Mouse (Mus musculus) stomach, postnatal 0 days (tissue): ENCODE measurements around the gene Itgae. TPM values are rescaled to one million over a fixed set of nuclear protein-coding genes. Genes with fewer than 3 reads are reported as not detected.

Source experiments
- ATAC-seq: fragments of 200-750 bp; cut with Nextera tagmentation; 2 replicates; pipeline ENCODE4 v1.8.0; 2017; ENCODE audit not compliant: low FRiP score, low TSS enrichment
- DNase-seq: peaks from one replicate; pipeline ENCODE4 v3.0.0-alpha.2; 2016; ENCODE audit warnings: low spot score
- H3K27ac ChIP-seq: fragments of 300-500 bp; sonication (generic); replicated peaks from 2 replicates; pipeline ENCODE4 v1.5.1; 2014; ENCODE audit warnings: mild to moderate bottlenecking, control low read depth
- H3K27me3 ChIP-seq: fragments of 300-500 bp; sonication (generic); 2 replicates; pipeline ENCODE4 v1.6.1; 2014; ENCODE audit warnings: low read length; ENCODE audit not compliant: control insufficient read depth, insufficient read depth
- H3K36me3 ChIP-seq: fragments of 300-500 bp; sonication (generic); 2 replicates; pipeline ENCODE4 v1.6.1; 2014; ENCODE audit warnings: low read length, mixed read lengths; ENCODE audit not compliant: control insufficient read depth, insufficient read depth
- H3K4me1 ChIP-seq: fragments of 300-500 bp; sonication (generic); replicated peaks from 2 replicates; pipeline ENCODE4 v1.6.1; 2014; ENCODE audit warnings: antibody characterized with exemption; ENCODE audit not compliant: control insufficient read depth, insufficient read depth
- H3K4me2 ChIP-seq: fragments of 300-500 bp; sonication (generic); replicated peaks from 2 replicates; pipeline ENCODE4 v1.6.1; 2014; ENCODE audit warnings: low read depth, mild to moderate bottlenecking, control low read depth, moderate library complexity
- H3K4me3 ChIP-seq: fragments of 300-500 bp; sonication (generic); 2 replicates; pipeline ENCODE4 v1.5.1; 2014; ENCODE audit warnings: low read depth, low read length, control low read depth
- H3K9ac ChIP-seq: fragments of 300-500 bp; sonication (generic); 2 replicates; pipeline ENCODE4 v1.6.1; 2014; ENCODE audit warnings: mild to moderate bottlenecking, low read length, control low read depth, mixed read lengths
- H3K9me3 ChIP-seq: fragments of 300-500 bp; sonication (generic); 2 replicates; pipeline ENCODE4 v1.6.1; 2016; ENCODE audit warnings: low read length; ENCODE audit not compliant: control insufficient read depth
- CTCF ChIP-seq: IDR thresholded peaks from 2 replicates; pipeline ENCODE4 v1.5.1; 2016; ENCODE audit warnings: antibody characterized with exemption, low read depth, mild to moderate bottlenecking, moderate library complexity
- EP300 ChIP-seq: optimal IDR thresholded peaks from 2 replicates; pipeline ENCODE3; 2016; ENCODE audit warnings: antibody characterized with exemption
- WGBS: fragments of 180-500 bp; shearing (Covaris S2); extraction: QIAGEN DNeasy Blood & Tissue Kit; methylation state at CpG from one replicate; pipeline ENCODE4 v1.1.7; 2014; 5-methylcytosine and 5-hydroxymethylcytosine counted together
- polyA plus RNA-seq: library from polyadenylated mRNA; unstranded; fragments of >200 nt; fragmentation: Nextera tagmentation; extraction: Ambion mirVana; gene quantifications from 2 replicates; pipeline ENCODE4 v1.2.1, GENCODE M21; 2015

The Itgae gene
- polyA plus RNA-seq, 1 experiment from 2014 or later: 0.13 TPM

DNA sequence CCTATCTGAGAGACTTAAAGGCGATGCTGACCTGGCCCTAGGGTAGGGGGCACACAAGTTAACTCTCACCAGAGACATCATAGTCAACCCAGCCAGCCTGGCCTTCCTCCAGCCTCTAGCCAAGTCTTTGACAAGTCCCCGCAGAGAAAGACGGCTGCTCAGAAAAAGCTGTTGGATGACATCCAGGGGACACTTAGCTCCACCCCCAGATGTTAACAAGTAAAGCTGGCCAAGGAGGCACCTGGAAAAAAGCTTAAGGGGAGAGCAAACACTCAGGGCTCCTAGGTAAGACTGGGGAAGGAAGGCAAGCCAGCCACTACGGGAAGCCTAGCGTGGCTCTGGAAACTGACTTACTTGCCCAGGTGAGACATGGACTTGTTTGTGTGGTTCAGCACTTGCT lies 81.8 kb downstream of the Itgae start:
- DNase-seq (peak; percentile 80), ATAC-seq (no peak)
- Histone ChIP-seq H3K27ac (peak overlapping the region; percentile 77), H3K9ac (peak overlapping the region; percentile 23; the same call in 1 of the 2 replicates), H3K4me1 (peaks cover 7% of the 10 kb centered on the region), H3K4me2 (peak overlapping the region; percentile 11; the same call in 1 of the 2 replicates), H3K4me3 (no peak overlapping the region), H3K27me3 (no peaks in the 10 kb centered on the region), H3K9me3 (no peaks in the 10 kb centered on the region), H3K36me3 (no peaks in the 10 kb centered on the region)
- WGBS: 21% methylated on average over 5 of the region's 5 CpGs
- TF ChIP-seq EP300 (no peak), CTCF (no peak)

DNA sequence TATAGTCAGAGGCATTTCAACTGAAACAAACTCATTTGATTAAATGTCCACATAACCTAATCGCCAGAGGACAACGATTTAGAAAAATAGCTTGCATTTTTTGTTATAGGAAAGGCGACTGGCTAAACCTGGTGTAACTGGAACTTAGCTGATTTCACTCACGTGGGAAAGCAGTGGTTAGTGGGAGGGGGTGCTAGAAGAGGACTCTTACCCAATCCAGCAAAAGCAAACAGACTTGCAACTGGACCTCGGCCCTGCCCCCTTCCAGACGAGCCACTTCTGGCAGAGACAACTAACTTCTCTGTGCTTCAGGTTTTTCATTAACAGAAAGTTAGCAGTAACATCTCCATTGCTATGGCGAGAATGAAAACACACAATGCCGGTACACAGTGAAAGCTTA lies 85.2 kb downstream of the Itgae start:
- TF ChIP-seq EP300 (no peak), CTCF (no peak)
- Histone ChIP-seq H3K9ac (peak overlapping the region; percentile 94), H3K36me3 (0 out of 2 replicates have a peak, but pooled peaks cover 2% of the 10 kb centered on the region), H3K4me1 (peaks cover 7% of the 10 kb centered on the region), H3K27me3 (no peaks in the 10 kb centered on the region), H3K9me3 (no peaks in the 10 kb centered on the region), H3K4me3 (peak overlapping the region; percentile 93), H3K27ac (0 out of 2 replicates have a peak overlapping the region, but pooled peaks have one; percentile 56), H3K4me2 (peak overlapping the region; percentile 85)
- WGBS: 25% methylated on average over 8 of the region's 8 CpGs
- ATAC-seq (no peak), DNase-seq (peak; percentile 79)

DNA sequence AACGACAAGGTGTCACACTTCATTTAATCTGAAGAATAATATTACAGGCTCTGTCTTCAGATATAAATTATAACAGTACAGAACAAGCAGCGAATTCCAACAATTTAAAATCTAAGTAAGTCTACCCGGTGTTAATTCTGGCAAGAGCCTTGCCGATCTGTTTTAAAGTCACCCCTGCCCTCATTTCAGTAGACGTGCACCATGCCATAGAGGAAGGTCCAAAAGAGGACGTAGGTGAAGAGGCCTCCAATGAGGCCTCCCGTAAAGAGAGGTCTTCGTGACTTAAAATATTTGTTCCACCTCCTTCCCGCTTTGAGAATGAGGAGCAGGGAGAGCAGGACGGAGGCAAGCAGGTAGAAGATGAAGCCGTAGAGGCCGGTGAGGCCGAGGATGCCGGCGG lies 85.8 kb downstream of the Itgae start:
- TF ChIP-seq EP300: no peak
- no peak for TF ChIP-seq CTCF
- Histone ChIP-seq H3K27ac (peak overlapping the region; percentile 90), H3K9ac (peak overlapping the region; percentile 94), H3K4me1 (peaks cover 7% of the 10 kb centered on the region), H3K27me3 (no peaks in the 10 kb centered on the region), H3K4me2 (peak overlapping the region; percentile 85), H3K36me3 (0 out of 2 replicates have a peak, but pooled peaks cover 2% of the 10 kb centered on the region), H3K4me3 (peak overlapping the region; percentile 93), H3K9me3 (no peaks in the 10 kb centered on the region)
- DNase-seq (no peak), ATAC-seq (no peak)
- 1% methylated on average over 15 of the region's 15 CpGs for WGBS

DNA sequence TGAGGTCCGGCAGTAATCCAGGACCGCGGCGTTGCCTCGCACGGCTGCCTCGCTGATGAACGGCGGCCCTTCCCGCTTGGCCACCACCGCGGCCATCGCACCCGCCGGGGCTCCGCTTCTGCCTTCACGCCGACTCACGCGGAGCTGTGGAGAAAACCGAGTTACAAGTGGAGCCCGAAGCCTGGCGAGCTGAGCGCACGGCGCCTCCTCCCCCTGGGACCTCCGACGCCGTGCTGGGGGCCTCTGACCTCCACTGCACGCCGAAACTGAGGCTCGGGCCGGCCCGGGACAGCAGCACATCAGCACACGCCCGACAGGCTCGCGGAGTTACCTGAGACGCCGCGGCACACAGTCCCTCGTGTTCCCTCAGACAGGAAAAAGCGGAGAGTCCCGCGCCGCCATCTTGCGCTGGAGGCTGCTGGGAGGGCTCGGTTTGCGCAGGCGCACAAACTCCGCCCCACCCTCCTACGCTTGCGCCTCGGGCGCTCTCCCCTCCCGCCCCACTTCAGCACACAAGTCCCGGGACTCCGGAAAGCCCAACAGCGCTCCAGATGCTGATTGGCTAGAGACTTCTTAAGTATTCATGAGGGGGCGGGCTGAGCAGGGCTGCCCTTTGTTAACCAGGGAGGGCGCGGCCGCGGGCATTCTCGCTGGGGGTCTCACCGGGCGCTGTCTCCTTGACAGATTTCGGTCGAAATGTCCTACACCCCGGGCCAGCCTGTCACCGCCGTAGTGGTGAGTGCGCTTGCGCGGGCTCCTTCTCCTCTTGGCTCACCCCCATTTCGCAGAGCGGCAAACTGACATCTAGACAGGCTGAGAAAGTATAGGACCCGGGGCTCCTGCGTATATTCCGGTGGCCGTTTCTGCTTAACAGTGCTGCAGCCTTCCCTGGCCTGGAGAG lies 86.5 kb downstream of the Itgae start, which contains the start of the genes Emc6 and Tax1bp3:
Emc6 (minus strand) TSS at position 430 of the 901 bp plus-strand sequence.
Tax1bp3 (plus strand) TSS at position 476 of the 901 bp plus-strand sequence.
- under 1% methylated on average over 81 of the region's 81 CpGs for WGBS
- peak; percentile 97 for ATAC-seq

DNA sequence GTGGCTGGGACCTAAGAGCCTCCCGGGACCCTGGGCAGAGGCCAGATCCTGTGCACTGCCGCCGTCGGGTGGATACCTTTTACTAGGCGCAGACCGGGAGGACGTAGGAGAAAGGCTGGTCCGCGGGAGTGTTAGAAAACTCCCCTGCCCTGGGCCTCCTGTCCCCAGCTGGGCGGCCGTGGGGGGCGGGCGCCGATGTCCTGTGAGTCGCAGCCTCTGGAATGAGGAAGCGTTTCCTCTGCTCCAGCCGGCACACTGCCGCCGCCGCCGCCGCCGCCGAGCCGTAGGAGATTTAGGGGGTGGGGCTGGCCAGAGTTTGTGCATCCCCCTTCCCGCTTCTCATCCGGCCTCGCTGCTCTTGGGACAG lies 87.1 kb downstream of the Itgae start:
- TF ChIP-seq CTCF (no peak), EP300 (no peak)
- WGBS: 0% methylated on average over 27 of the region's 28 CpGs
- no peaks in the 10 kb centered on the region for H3K27me3 ChIP-seq
- H3K9ac ChIP-seq: peak overlapping the region; percentile 89
- peak overlapping the region; percentile 93 for H3K4me3 ChIP-seq
- no peaks in the 10 kb centered on the region for H3K9me3 ChIP-seq
- DNase-seq: peak; percentile 95
- peaks cover 5% of the 10 kb centered on the region; the same call in 1 of the 2 replicates for H3K36me3 ChIP-seq
- H3K4me2 ChIP-seq: peak overlapping the region; percentile 53
- peak overlapping the region; percentile 99 for H3K27ac ChIP-seq
- peaks cover 6% of the 10 kb centered on the region; the same call in 1 of the 2 replicates for H3K4me1 ChIP-seq
- ATAC-seq: peak; percentile 91

More for the DNA sequence above, 86.5 kb downstream of the Itgae start, which contains the start of the genes Emc6 and Tax1bp3:
- peak within 1 kb of the TSS; percentile 99 for H3K27ac ChIP-seq
- H3K4me1 ChIP-seq: peaks cover 7% of the 10 kb centered on the region; the same call in 1 of the 2 replicates
- H3K4me3 ChIP-seq: peak within 1 kb of the TSS; percentile 93
- H3K27me3 ChIP-seq: no peaks in the 10 kb centered on the region
- H3K36me3 ChIP-seq: peaks cover 2% of the 10 kb centered on the region; the same call in 1 of the 2 replicates
- no peak for TF ChIP-seq CTCF
- no peak for TF ChIP-seq EP300
- DNase-seq: peak; percentile 97
- H3K4me2 ChIP-seq: peak within 1 kb of the TSS; percentile 85
- no peaks in the 10 kb centered on the region for H3K9me3 ChIP-seq
- H3K9ac ChIP-seq: peak within 1 kb of the TSS; percentile 94
